Mouse (Mus musculus): ENCODE measurements at regions not wholly inside any gene's neighbourhood (a gene's known extent, or its start where the extent isn't known, plus 50 kb on each side); places are given as distances from the start of the nearest gene placed in this dataset.

GRCm38 (mm10) chr1:138343451-138343850, 69.9 kb downstream of the Atp6v1g3 start:
- CTCF ChIA-PET: no interaction called here
- POLR2A ChIA-PET: interaction anchor here in 1 of 4 experiments (1.1 kb wide), 1 partner anchor 10 kb away, joined by 4 read pairs; no protein-coding TSS in a partner anchor

GRCm38 (mm10) chr1:138344920-138345319, 71.4 kb downstream of the Atp6v1g3 start:
- CTCF ChIA-PET: no interaction called here
- POLR2A ChIA-PET: interaction anchor here in 1 of 4 experiments (0.5 kb wide), 1 partner anchor 1682 kb away, joined by 8 read pairs; no protein-coding TSS in a partner anchor

GRCm38 (mm10) chr1:138345992-138346391, 72.5 kb downstream of the Atp6v1g3 start:
- POLR2A ChIA-PET: interaction anchor here in 1 of 4 experiments (0.7 kb wide), 1 partner anchor 741 kb away, joined by 6 read pairs; no protein-coding TSS in a partner anchor

GRCm38 (mm10) chr1:138346904-138347303, 73.4 kb downstream of the Atp6v1g3 start:
- ChIA-PET POLR2A (interaction anchor here in 1 of 4 experiments (0.9 kb wide), 1 partner anchor 10 kb away, joined by 3 read pairs; no protein-coding TSS in a partner anchor), CTCF (no interaction called here)

More at GRCm38 (mm10) chr1:138345992-138346391, 72.5 kb downstream of the Atp6v1g3 start:
- CTCF ChIA-PET: no interaction called here

GRCm38 (mm10) chr1:138348447-138348846, 74.9 kb downstream of the Atp6v1g3 start:
- ChIA-PET CTCF (no interaction called here), POLR2A (interaction anchor here in 1 of 4 experiments (0.6 kb wide), 1 partner anchor 27 kb away, joined by 3 read pairs; no protein-coding TSS in a partner anchor)

GRCm38 (mm10) chr1:138349099-138349498, 75.6 kb downstream of the Atp6v1g3 start:
- POLR2A ChIA-PET: no interaction called here
- CTCF ChIA-PET: no interaction called here

- CTCF ChIA-PET: no interaction called here
- POLR2A ChIA-PET: no interaction called here
Observed at GRCm38 (mm10) chr1:138356407-138356806, 82.9 kb downstream of the Atp6v1g3 start.

- POLR2A ChIA-PET: no interaction called here
- CTCF ChIA-PET: no interaction called here
Observed at GRCm38 (mm10) chr1:138362684-138363472, 89.3 kb downstream of the Atp6v1g3 start.

- ChIA-PET POLR2A (no interaction called here), CTCF (no interaction called here)
Observed at GRCm38 (mm10) chr1:138369953-138370482, 96.5 kb downstream of the Atp6v1g3 start.

GRCm38 (mm10) chr1:138371474-138371873, 97.9 kb downstream of the Atp6v1g3 start:
- ChIA-PET CTCF (no interaction called here), POLR2A (no interaction called here)

GRCm38 (mm10) chr1:138384146-138384545, 110.6 kb downstream of the Atp6v1g3 start:
- CTCF ChIA-PET: no interaction called here
- POLR2A ChIA-PET: no interaction called here

GRCm38 (mm10) chr1:138385156-138385841, 111.8 kb downstream of the Atp6v1g3 start:
- ChIA-PET CTCF (interaction anchor here in 2 of 4 experiments (0.6 kb wide), 3 partner anchors 220 to 656 kb away, joined by 3 read pairs; no protein-coding TSS in a partner anchor), POLR2A (interaction anchor here in 2 of 4 experiments (0.6 to 0.9 kb wide), 3 partner anchors 11 to 881 kb away, joined by 3 to 5 read pairs (median 4); no protein-coding TSS in a partner anchor)

- ChIA-PET POLR2A (interaction anchor here in 1 of 4 experiments (0.9 kb wide), 1 partner anchor 10 kb away, joined by 3 read pairs; no protein-coding TSS in a partner anchor), CTCF (interaction anchor here in 2 of 4 experiments (0.6 kb wide), 2 partner anchors 219 to 656 kb away, joined by 3 read pairs; no protein-coding TSS in a partner anchor)
Observed at GRCm38 (mm10) chr1:138386001-138386400, 112.5 kb downstream of the Atp6v1g3 start.

GRCm38 (mm10) chr1:138388634-138389033, 115.1 kb downstream of the Atp6v1g3 start:
- CTCF ChIA-PET: no interaction called here

GRCm38 (mm10) chr1:138389676-138390075, 116.1 kb downstream of the Atp6v1g3 start:
- ChIA-PET CTCF (interaction anchor here in 1 of 4 experiments (0.6 kb wide), 1 partner anchor 311 kb away, joined by 3 read pairs; no protein-coding TSS in a partner anchor), POLR2A (no interaction called here)

More at GRCm38 (mm10) chr1:138388634-138389033, 115.1 kb downstream of the Atp6v1g3 start:
- POLR2A ChIA-PET: no interaction called here

GRCm38 (mm10) chr1:138418610-138419009, 145.1 kb downstream of the Atp6v1g3 start:
- CTCF ChIA-PET: interaction anchor here in 1 of 4 experiments (0.6 kb wide), 1 partner anchor 14 kb away, joined by 3 read pairs; no protein-coding TSS in a partner anchor
- POLR2A ChIA-PET: no interaction called here

GRCm38 (mm10) chr1:138427416-138427815, 153.9 kb downstream of the Atp6v1g3 start:
- CTCF ChIA-PET: interaction anchor here in 1 of 4 experiments (0.7 kb wide), 1 partner anchor 264 kb away, joined by 3 read pairs; no protein-coding TSS in a partner anchor
- POLR2A ChIA-PET: no interaction called here

Measured in embryonic stem cell, embryonic (primary cell).